Mouse (Mus musculus) layer of hippocampus, adult 6 months (tissue): ENCODE measurements around the gene Gm13287. TPM values are rescaled to one million over a fixed set of nuclear protein-coding genes. Genes with fewer than 3 reads are reported as not detected.

Experiments used
- polyA plus RNA-seq: library from polyadenylated mRNA; unstranded; fragments of <200 nt; fragmentation: Nextera tagmentation; gene quantifications from 2 replicates; pipeline ENCODE4 v1.2.3, GENCODE M21; 2021

Gm13287 gene
- polyA plus RNA-seq, 1 experiment from 2014 or later = not detected

Other genes starting within 250 kb of the Gm13287 start
- gene Ifna15, start 245.0 kb upstream of the Gm13287 start, polyA plus RNA-seq = not detected in 2 replicates
- gene Ifna14, start 231.5 kb upstream of the Gm13287 start, polyA plus RNA-seq = not detected in 2 replicates
- gene Ifna9, start 210.9 kb upstream of the Gm13287 start, polyA plus RNA-seq = not detected in 2 replicates
- not detected in 2 replicates for gene Ifna12, start 199.9 kb upstream of the Gm13287 start, polyA plus RNA-seq
- gene C87499, start 168.8 kb upstream of the Gm13287 start, polyA plus RNA-seq = not detected in 2 replicates
- gene Ifna13, start 158.8 kb upstream of the Gm13287 start, polyA plus RNA-seq = not detected in 2 replicates
- gene Ifna16, start 126.3 kb upstream of the Gm13287 start, polyA plus RNA-seq = not detected in 2 replicates
- not detected in 2 replicates for gene Ifna2, start 119.3 kb upstream of the Gm13287 start, polyA plus RNA-seq
- not detected in 2 replicates for gene Ifnab, start 111.9 kb upstream of the Gm13287 start, polyA plus RNA-seq
- gene Gm26566, start 81.4 kb upstream of the Gm13287 start, polyA plus RNA-seq = 1.8 and 2.6 TPM in 2 replicates
- 60.6 and 82.7 TPM in 2 replicates for gene Klhl9, start 80.8 kb upstream of the Gm13287 start, polyA plus RNA-seq
- not detected in 2 replicates for gene Gm13271, start 48.4 kb upstream of the Gm13287 start, polyA plus RNA-seq
- not detected in 2 replicates for gene Gm13283, start 43.1 kb upstream of the Gm13287 start, polyA plus RNA-seq
- not detected in 2 replicates for gene Gm13290, start 29.4 kb upstream of the Gm13287 start, polyA plus RNA-seq
- gene Gm13289, start 26.3 kb upstream of the Gm13287 start, polyA plus RNA-seq = not detected in 2 replicates
- gene Gm13272, start 23.4 kb upstream of the Gm13287 start, polyA plus RNA-seq = not detected in 2 replicates
- gene Ifnz, start 21.1 kb upstream of the Gm13287 start, polyA plus RNA-seq = not detected in 2 replicates
- not detected in 2 replicates for gene Gm13276, start 17.5 kb upstream of the Gm13287 start, polyA plus RNA-seq
- not detected in 2 replicates for gene Gm13277, start 14.6 kb upstream of the Gm13287 start, polyA plus RNA-seq
- not detected in 2 replicates for gene Gm13278, start 11.7 kb upstream of the Gm13287 start, polyA plus RNA-seq
- not detected in 2 replicates for gene Gm13275, start 8.8 kb upstream of the Gm13287 start, polyA plus RNA-seq
- gene Gm13279, start 5.9 kb upstream of the Gm13287 start, polyA plus RNA-seq = not detected in 2 replicates
- gene Gm13285, start 3.6 kb upstream of the Gm13287 start, polyA plus RNA-seq = not detected in 2 replicates
- not detected in 2 replicates for gene Gm13288, start 2.3 kb downstream of the Gm13287 start, polyA plus RNA-seq
- gene Ifna7, start 13.0 kb downstream of the Gm13287 start, polyA plus RNA-seq = not detected in 2 replicates
- gene Ifna11, start 16.7 kb downstream of the Gm13287 start, polyA plus RNA-seq = not detected in 2 replicates
- gene Ifna6, start 24.2 kb downstream of the Gm13287 start, polyA plus RNA-seq = not detected in 2 replicates
- not detected in 2 replicates for gene Ifna5, start 32.3 kb downstream of the Gm13287 start, polyA plus RNA-seq
- gene Ifna4, start 38.6 kb downstream of the Gm13287 start, polyA plus RNA-seq = not detected in 2 replicates
- not detected in 2 replicates for gene Ifna1, start 46.8 kb downstream of the Gm13287 start, polyA plus RNA-seq
- not detected in 2 replicates for gene Ifne, start 76.9 kb downstream of the Gm13287 start, polyA plus RNA-seq